Mouse (Mus musculus) thymus, adult 2 months (tissue): ENCODE results near the gene Rps16. TPM values are rescaled to one million over a fixed set of nuclear protein-coding genes. Genes with fewer than 3 reads are reported as not detected.

ENCODE experiments used
- DNase-seq: peaks from one replicate; pipeline ENCODE4 v3.0.0; 2021
- H3K27ac ChIP-seq: fragments of 200-500 bp; 2 replicates; pipeline ENCODE4 v1.5.1; 2012; ENCODE audit warnings: low read length, control low read depth; ENCODE audit not compliant: control insufficient read depth, insufficient read depth
- H3K27me3 ChIP-seq: fragments of 200-500 bp; 2 replicates; pipeline ENCODE4 v1.6.1; 2012; ENCODE audit warnings: mild to moderate bottlenecking, low read length, moderate library complexity, mixed read lengths; ENCODE audit not compliant: control insufficient read depth, insufficient read depth
- H3K36me3 ChIP-seq: fragments of 200-500 bp; 2 replicates; pipeline ENCODE4 v1.6.1; 2012; ENCODE audit warnings: mild to moderate bottlenecking, low read length, moderate library complexity; ENCODE audit not compliant: control insufficient read depth, insufficient read depth
- H3K4me1 ChIP-seq: fragments of 200-500 bp; replicated peaks from 2 replicates; pipeline ENCODE4 v1.6.1; 2012; ENCODE audit warnings: low read length; ENCODE audit not compliant: control insufficient read depth, insufficient read depth
- H3K4me3 ChIP-seq: fragments of 200-500 bp; 2 replicates; pipeline ENCODE4 v1.5.1; 2012; ENCODE audit warnings: mild to moderate bottlenecking, low read length, control low read depth, moderate library complexity; ENCODE audit not compliant: control insufficient read depth, insufficient read depth
- CTCF ChIP-seq: fragments of 200-500 bp; IDR thresholded peaks from 2 replicates; pipeline ENCODE4 v1.5.1; 2012; ENCODE audit warnings: mild to moderate bottlenecking, control low read depth, low read length, moderate library complexity, borderline replicate concordance; ENCODE audit not compliant: control insufficient read depth, poor library complexity, insufficient read depth; ENCODE audit errors: extremely low read depth
- POLR2A ChIP-seq: fragments of 200-500 bp; IDR thresholded peaks from 2 replicates; pipeline ENCODE4 v1.6.1; 2012; ENCODE audit warnings: mild to moderate bottlenecking, low read length, control low read depth, moderate library complexity; ENCODE audit not compliant: control insufficient read depth, poor library complexity, insufficient read depth; ENCODE audit errors: extremely low read depth
- WGBS: fragments of 180-500 bp; shearing (Covaris S2); methylation state at CpG from one replicate; pipeline ENCODE4 v1.1.7; 2018; 5-methylcytosine and 5-hydroxymethylcytosine counted together
- polyA plus RNA-seq: library from polyadenylated mRNA; depleted of rRNA; stranded (reverse); fragments of >200 nt; gene quantifications from 2 replicates; pipeline ENCODE4 v1.2.3, GENCODE M21; 2012; rRNA removed

Rps16 gene
- polyA plus RNA-seq, 1 experiment, result 1,733 TPM

GRCm38 (mm10) chr7:28393272-28393951, 43.0 kb downstream of the Rps16 start:
- Histone ChIP-seq H3K36me3 (peaks cover 29% of the 10 kb centered on the region; the same call in 1 of the 2 replicates), H3K27me3 (no peaks in the 10 kb centered on the region), H3K4me1 (peaks cover 12% of the 10 kb centered on the region), H3K4me3 (peak overlapping the region; percentile 70), H3K27ac (no peak overlapping the region)
- TF ChIP-seq CTCF, result no peak
- TF ChIP-seq POLR2A, result no peak
- 8% methylated on average over 22 of the region's 22 CpGs for WGBS
- DNase-seq, result no peak

- WGBS, result 99% methylated on average over 4 of the region's 4 CpGs
- no peak overlapping the region for H3K4me3 ChIP-seq
- no peaks in the 10 kb centered on the region for H3K27me3 ChIP-seq
- H3K36me3 ChIP-seq, result peaks cover 46% of the 10 kb centered on the region
- no peak overlapping the region for H3K27ac ChIP-seq
- peaks cover 12% of the 10 kb centered on the region for H3K4me1 ChIP-seq
- TF ChIP-seq POLR2A (no peak), CTCF (no peak)
- no peak for DNase-seq
Observed at GRCm38 (mm10) chr7:28395425-28395824, 45.0 kb downstream of the Rps16 start.

GRCm38 (mm10) chr7:28398000-28398399, 47.5 kb downstream of the Rps16 start:
- Histone ChIP-seq H3K27me3 (no peaks in the 10 kb centered on the region), H3K36me3 (peaks cover 46% of the 10 kb centered on the region), H3K27ac (no peak overlapping the region), H3K4me1 (peaks cover 6% of the 10 kb centered on the region), H3K4me3 (no peak overlapping the region)
- DNase-seq, result no peak
- WGBS, result 80% methylated on average over 3 of the region's 3 CpGs
- TF ChIP-seq POLR2A (no peak), CTCF (no peak)

GRCm38 (mm10) chr7:28398696-28399340, 48.4 kb downstream of the Rps16 start:
- no peaks in the 10 kb centered on the region for H3K4me1 ChIP-seq
- H3K27ac ChIP-seq, result no peak overlapping the region
- 98% methylated on average over 10 of the region's 10 CpGs for WGBS
- no peak overlapping the region for H3K4me3 ChIP-seq
- no peak for DNase-seq
- H3K36me3 ChIP-seq, result peaks cover 46% of the 10 kb centered on the region
- no peaks in the 10 kb centered on the region for H3K27me3 ChIP-seq
- TF ChIP-seq CTCF (no peak), POLR2A (no peak)

- 100% methylated on average over 1 of the region's 1 CpGs for WGBS
- H3K4me1 ChIP-seq, result no peaks in the 10 kb centered on the region
- H3K36me3 ChIP-seq, result peaks cover 60% of the 10 kb centered on the region
- DNase-seq, result no peak
- TF ChIP-seq POLR2A (no peak), CTCF (no peak)
- H3K27me3 ChIP-seq, result no peaks in the 10 kb centered on the region
- no peak overlapping the region for H3K4me3 ChIP-seq
- H3K27ac ChIP-seq, result no peak overlapping the region; the same call in 1 of the 2 replicates
Observed at GRCm38 (mm10) chr7:28401030-28401429, 50.6 kb downstream of the Rps16 start.

- peaks cover 61% of the 10 kb centered on the region for H3K36me3 ChIP-seq
- H3K27ac ChIP-seq, result no peak overlapping the region
- DNase-seq, result no peak
- H3K27me3 ChIP-seq, result no peaks in the 10 kb centered on the region
- no peak overlapping the region for H3K4me3 ChIP-seq
- 91% methylated on average over 3 of the region's 3 CpGs for WGBS
- TF ChIP-seq CTCF (no peak), POLR2A (no peak)
- no peaks in the 10 kb centered on the region for H3K4me1 ChIP-seq
Observed at GRCm38 (mm10) chr7:28401942-28402341, 51.5 kb downstream of the Rps16 start.

Other genes starting within 250 kb of the Rps16 start
- gene 9530053A07Rik, start 221.2 kb upstream of the Rps16 start, polyA plus RNA-seq, result 0.99 and 1.0 TPM in 2 replicates
- 72.4 and 91.4 TPM in 2 replicates for gene Fbl, start 180.9 kb upstream of the Rps16 start, polyA plus RNA-seq
- gene Dyrk1b, start 171.2 kb upstream of the Rps16 start, polyA plus RNA-seq, result 126 and 145 TPM in 2 replicates
- 4.6 and 5.8 TPM in 2 replicates for gene Eid2, start 82.8 kb upstream of the Rps16 start, polyA plus RNA-seq
- gene Eid2b, start 72.9 kb upstream of the Rps16 start, polyA plus RNA-seq, result 8.7 and 11.8 TPM in 2 replicates
- gene Selenov, start 59.5 kb upstream of the Rps16 start, polyA plus RNA-seq, result 0.24 TPM in 1 of 2 replicates, not detected in the other
- 1.1 and 1.3 TPM in 2 replicates for gene Dll3, start 48.4 kb upstream of the Rps16 start, polyA plus RNA-seq
- 100 and 102 TPM in 2 replicates for gene Timm50, start 38.6 kb upstream of the Rps16 start, polyA plus RNA-seq
- 241 and 245 TPM in 2 replicates for gene Supt5, start 11.9 kb upstream of the Rps16 start, polyA plus RNA-seq
- gene Plekhg2, start 21.9 kb downstream of the Rps16 start, polyA plus RNA-seq, result 187 and 211 TPM in 2 replicates
- gene Zfp36, start 29.6 kb downstream of the Rps16 start, polyA plus RNA-seq, result 152 and 159 TPM in 2 replicates
- 56.0 and 65.3 TPM in 2 replicates for gene Med29, start 42.1 kb downstream of the Rps16 start, polyA plus RNA-seq
- 146 and 182 TPM in 2 replicates for gene Paf1, start 42.3 kb downstream of the Rps16 start, polyA plus RNA-seq
- gene Gmfg, start 86.8 kb downstream of the Rps16 start, polyA plus RNA-seq, result 180 and 194 TPM in 2 replicates
- gene Lrfn1, start 101.3 kb downstream of the Rps16 start, polyA plus RNA-seq, result 7.6 and 9.1 TPM in 2 replicates
- 0.59 and 0.77 TPM in 2 replicates for gene Ifnl2, start 159.8 kb downstream of the Rps16 start, polyA plus RNA-seq
- gene Ifnl3, start 172.2 kb downstream of the Rps16 start, polyA plus RNA-seq, result 0.37 and 0.78 TPM in 2 replicates
- gene Sycn, start 190.2 kb downstream of the Rps16 start, polyA plus RNA-seq, result 2.1 and 2.4 TPM in 2 replicates
- 1.4 TPM in 2 replicates for gene Nccrp1, start 196.6 kb downstream of the Rps16 start, polyA plus RNA-seq
- 118 and 139 TPM in 2 replicates for gene Samd4b, start 247.5 kb downstream of the Rps16 start, polyA plus RNA-seq
- 32.8 and 37.7 TPM in 2 replicates for gene Pak4, start 247.5 kb downstream of the Rps16 start, polyA plus RNA-seq